Mouse (Mus musculus) CD4-positive, CD25-positive, alpha-beta regulatory T cell, adult 4 months (primary cell): ENCODE measurements around the gene Ccn1. TPM values are rescaled to one million over a fixed set of nuclear protein-coding genes. Genes with fewer than 3 reads are reported as not detected.

Source experiments
- ATAC-seq: one replicate; pipeline ENCODE4 v1.8.0; 2017
- polyA plus RNA-seq, 2 experiments: library from polyadenylated mRNA; unstranded; fragments of 100-300 nt; shearing (Covaris generic); gene quantifications; one replicate each; pipeline ENCODE4 v1.2.1; 2017

The Ccn1 gene
- not detected for polyA plus RNA-seq

GRCm38 (mm10) chr3:145649852-145650202, at the start of gene Ccn1:
TSS of gene Ccn1 (minus strand) at chr3:145649981.
- no peak for ATAC-seq

DNA sequence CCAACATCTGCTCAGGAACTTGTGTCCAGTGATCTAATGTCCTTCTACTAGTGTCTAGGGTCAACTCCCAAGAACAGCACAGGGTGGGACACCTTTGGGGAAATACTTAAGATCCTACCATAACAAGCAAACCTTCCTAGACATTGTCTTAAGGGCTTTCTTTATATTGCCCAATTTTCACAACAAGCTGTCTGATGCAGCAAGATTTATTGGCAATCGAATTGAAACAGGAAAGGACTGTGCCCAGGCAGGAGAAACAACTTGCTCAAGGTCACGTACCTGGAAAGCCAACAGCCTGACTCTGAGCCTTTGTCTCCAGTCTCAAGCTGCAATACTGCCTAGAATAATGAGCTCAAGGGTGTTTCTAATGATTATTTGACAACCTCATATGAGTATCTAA, 43.6 kb upstream of the Ccn1 start:
- no peak for ATAC-seq

DNA sequence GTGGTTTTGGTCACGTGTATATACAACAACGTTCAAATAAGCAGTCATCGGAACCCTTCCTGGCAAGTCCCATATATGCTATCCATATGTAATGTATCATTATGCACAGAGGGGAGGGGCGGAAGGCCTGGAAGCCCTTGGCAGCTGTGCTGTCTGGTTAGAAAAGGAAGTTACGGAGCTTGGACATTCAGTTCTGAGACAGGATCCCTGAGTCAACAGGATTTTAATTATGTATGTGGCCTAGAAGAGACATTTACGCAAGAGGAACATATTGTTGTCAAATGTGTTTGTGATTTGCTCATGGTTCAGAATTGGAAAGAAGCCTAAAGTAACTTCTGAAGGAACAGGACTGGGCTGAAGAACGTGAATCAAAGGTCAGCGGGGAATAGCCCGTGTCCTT, 42.3 kb upstream of the Ccn1 start:
- ATAC-seq = no peak

GRCm38 (mm10) chr3:145691415-145691814, 41.6 kb upstream of the Ccn1 start:
- ATAC-seq = no peak

DNA sequence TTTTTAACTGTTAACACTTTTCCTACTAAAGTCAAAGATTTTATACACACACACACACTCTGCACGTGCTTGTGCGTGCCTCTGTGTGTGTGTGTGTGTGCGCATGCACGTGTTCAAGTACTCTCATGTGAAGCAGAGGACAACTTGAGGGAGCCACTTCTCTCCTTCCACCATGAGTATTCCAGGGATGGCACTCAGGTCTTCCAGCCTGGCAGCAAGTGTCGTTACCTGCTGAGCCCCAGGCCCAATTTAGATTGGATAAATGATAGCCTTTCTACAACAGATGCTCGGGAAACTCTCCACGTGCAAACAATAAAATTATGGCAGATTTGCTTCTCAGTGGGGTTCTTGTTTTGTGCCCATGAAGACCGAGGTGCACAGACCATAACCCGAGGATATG, 39.5 kb upstream of the Ccn1 start:
- no peak for ATAC-seq

- no peak for ATAC-seq
These were observed 38.1 kb upstream of the Ccn1 start for GRCm38 (mm10) chr3:145687836-145688235.

- no peak for ATAC-seq
These were observed 35.0 kb upstream of the Ccn1 start for GRCm38 (mm10) chr3:145684604-145685441.

DNA sequence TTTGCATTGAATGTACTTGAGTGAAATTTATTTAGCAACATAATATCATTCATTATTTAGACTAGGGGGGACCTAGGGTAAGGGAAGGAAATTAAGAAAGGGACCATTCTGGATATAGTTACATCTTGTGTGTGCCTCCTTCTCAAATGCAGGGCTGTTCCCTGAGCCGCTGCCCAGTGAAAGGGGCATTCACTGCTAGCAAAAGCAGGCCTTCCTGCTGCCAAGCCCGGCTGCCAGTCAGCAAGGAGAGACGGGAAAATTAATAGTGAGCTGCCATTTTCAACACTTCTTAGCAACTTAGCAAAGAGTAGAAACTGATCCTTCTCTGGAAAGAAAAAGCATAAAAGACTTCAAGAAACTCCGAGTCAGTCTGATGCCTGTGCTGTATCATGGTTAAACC, 34.4 kb upstream of the Ccn1 start:
- no peak for ATAC-seq

DNA sequence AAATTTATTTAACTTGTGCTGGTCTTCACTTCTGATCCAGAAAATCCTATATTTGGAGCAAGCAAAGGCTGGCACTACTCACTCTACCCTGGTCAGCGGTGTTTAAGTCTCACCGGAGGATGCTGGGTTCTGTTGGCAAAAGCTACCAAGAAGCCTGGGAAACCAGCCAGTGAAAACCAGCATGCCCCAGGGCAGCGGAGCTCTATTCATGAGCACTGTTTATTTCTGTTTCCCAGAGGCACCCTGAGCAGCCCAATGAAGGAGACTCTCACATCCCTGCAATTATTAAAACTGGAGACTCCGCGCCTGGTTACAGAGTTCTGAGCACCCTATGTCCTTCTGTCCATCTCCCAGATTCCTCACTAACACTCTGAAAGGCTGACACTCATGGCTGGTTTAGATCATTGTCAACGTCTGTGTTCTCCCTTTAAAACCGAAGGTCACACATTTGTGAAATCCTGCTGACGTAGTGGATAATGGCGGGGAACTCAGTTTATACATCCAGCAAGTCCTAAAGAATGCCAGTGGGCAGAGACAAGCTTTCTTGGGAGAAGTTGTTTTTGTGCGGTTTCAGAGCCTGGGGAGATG, 31.7 kb upstream of the Ccn1 start:
- ATAC-seq = no peak

- ATAC-seq = no peak
These were observed 30.9 kb upstream of the Ccn1 start for GRCm38 (mm10) chr3:145680686-145681085.

DNA sequence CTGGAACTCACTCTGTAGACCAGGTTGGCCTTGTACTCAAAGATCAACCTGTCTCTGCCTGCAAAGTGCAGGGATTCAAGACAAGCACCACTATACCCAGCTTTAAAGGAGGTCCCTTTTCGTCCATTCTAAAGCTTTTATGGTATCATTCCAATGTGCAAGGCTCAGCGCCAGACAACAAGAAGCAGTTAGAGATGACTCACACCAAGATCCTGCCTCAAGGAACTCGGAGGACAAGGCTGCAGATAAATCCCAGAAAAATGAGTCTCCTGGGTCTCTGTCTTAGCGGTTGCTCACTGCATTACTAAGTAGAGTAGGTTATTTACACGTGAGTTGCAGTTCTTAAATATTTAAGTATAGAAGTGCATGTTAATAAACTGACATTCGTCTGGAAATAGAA, 26.4 kb upstream of the Ccn1 start:
- ATAC-seq = no peak

- ATAC-seq = no peak
These were observed 25.0 kb upstream of the Ccn1 start for GRCm38 (mm10) chr3:145674815-145675214.

GRCm38 (mm10) chr3:145666383-145666782, 16.6 kb upstream of the Ccn1 start:
- ATAC-seq = no peak

DNA sequence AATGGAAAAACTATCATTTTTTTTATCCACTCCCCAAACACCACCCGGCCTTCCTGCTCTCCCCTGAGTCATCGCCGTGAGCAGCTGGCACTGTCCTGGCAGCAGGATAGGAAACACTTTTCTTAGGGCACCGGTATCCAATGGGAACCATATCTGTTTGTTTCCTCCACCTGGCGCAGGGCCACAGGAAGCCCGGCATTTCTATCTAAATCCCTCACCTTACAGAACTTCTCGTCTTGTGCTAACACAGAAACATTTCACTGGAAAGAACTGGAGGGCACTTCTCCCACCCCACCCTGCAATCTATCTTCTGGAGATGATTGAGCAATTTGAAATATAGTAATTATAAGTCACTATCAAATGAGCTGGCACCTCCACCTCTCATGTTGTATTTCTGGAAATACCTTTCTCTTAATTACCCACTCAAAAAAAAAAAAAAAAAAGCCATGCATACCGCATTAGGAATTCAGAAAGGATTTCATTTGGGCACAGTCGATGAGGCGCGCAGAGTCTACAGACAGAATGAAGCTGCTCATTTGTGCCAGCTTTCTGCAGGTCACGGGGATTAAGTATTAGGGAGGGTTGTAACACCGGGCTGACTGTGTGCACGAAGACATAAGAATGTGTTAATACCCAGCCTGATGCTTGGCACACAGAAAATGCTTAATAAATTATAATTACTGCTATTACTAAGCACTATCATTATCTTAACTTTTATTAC, 7.4 kb upstream of the Ccn1 start:
- no peak for ATAC-seq

DNA sequence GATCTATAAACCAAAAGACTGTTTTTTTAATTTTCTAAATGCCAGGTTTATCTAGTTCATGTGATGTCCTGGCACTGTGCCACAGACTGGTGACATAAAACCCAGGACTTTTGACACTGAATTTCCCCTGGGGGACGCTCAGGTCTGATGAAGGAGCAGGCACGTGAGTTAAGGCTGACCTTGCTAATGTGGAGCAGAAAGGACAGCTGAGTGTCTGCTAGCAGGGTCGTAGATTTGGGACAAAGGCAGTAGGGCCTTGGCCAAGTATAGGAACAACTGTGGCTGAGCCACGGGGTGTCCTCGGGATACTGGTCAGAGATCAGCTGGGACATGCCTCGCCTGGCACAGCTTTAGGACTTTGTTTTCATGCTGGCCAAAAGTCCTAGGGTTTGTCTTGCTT, 5.2 kb upstream of the Ccn1 start:
- no peak for ATAC-seq

DNA sequence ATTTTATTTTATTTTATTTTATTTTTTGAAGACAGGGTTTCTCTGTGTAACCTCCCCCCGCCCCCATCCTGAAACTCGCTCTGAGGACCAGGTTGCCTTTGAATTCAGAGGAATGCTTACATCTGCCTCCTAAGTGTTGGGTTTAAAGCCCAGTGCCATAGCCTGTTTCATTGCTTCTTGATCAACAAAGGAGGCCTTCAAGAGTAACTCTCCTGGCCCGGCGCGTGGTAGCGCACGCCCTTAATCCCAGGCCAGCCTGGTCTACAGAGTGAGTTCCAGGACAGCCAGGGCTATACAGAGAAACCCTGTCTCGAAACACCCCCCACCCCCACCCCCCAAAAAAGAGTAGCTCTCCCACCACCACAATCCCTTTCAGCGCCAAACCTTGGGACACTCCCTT, 4.2 kb upstream of the Ccn1 start:
- no peak for ATAC-seq

- peak; percentile 89 for ATAC-seq
These were observed 3.6 kb upstream of the Ccn1 start for GRCm38 (mm10) chr3:145653191-145653940.

GRCm38 (mm10) chr3:145652322-145653131, 2.7 kb upstream of the Ccn1 start:
- ATAC-seq = no peak

- ATAC-seq = no peak
These were observed 2.2 kb upstream of the Ccn1 start for GRCm38 (mm10) chr3:145651978-145652321.

- ATAC-seq = no peak
These were observed 1.5 kb upstream of the Ccn1 start for GRCm38 (mm10) chr3:145651029-145651977.
